Mouse (Mus musculus) liver, adult 2 months (tissue): ENCODE measurements around the gene Chrne. TPM values are rescaled to one million over a fixed set of nuclear protein-coding genes. Genes with fewer than 3 reads are reported as not detected.

Experiments used
- DNase-seq: peaks from one replicate; pipeline ENCODE4 v3.0.0-alpha.2; 2011; ENCODE audit warnings: low read depth, low spot score; ENCODE audit errors: extremely low read depth
- H3K27ac ChIP-seq: fragments of 200-500 bp; replicated peaks from 2 replicates; pipeline ENCODE4 v1.5.1; 2012; ENCODE audit warnings: low read depth, mild to moderate bottlenecking, control low read depth, inconsistent platforms, low read length; ENCODE audit not compliant: insufficient read depth
- H3K27me3 ChIP-seq: fragments of 200-500 bp; 2 replicates; pipeline ENCODE4 v1.6.1; 2012; ENCODE audit warnings: mild to moderate bottlenecking, moderate library complexity, low read length, inconsistent platforms; ENCODE audit not compliant: control insufficient read depth, insufficient read depth
- H3K36me3 ChIP-seq: fragments of 200-500 bp; 2 replicates; pipeline ENCODE4 v1.6.1; 2012; ENCODE audit warnings: low read length, inconsistent platforms; ENCODE audit not compliant: control insufficient read depth, insufficient read depth
- H3K4me1 ChIP-seq: fragments of 200-500 bp; 2 replicates; pipeline ENCODE4 v1.6.1; 2011; ENCODE audit warnings: low read length; ENCODE audit not compliant: control insufficient read depth, insufficient read depth
- H3K4me3 ChIP-seq: fragments of 200-500 bp; 2 replicates; pipeline ENCODE4 v1.5.1; 2011; ENCODE audit warnings: low read depth, mild to moderate bottlenecking, control low read depth, low read length, moderate library complexity; ENCODE audit not compliant: insufficient read depth
- H3K79me2 ChIP-seq: fragments of 200-500 bp; 2 replicates; pipeline ENCODE4 v1.6.1; 2012; ENCODE audit warnings: inconsistent platforms, mild to moderate bottlenecking, low read length, moderate library complexity; ENCODE audit not compliant: control insufficient read depth, insufficient read depth
- H3K9ac ChIP-seq: fragments of 200-500 bp; 2 replicates; pipeline ENCODE4 v1.6.1; 2012; ENCODE audit warnings: low read depth, mild to moderate bottlenecking, control low read depth, inconsistent platforms, low read length
- CTCF ChIP-seq: fragments of 200-500 bp; IDR thresholded peaks from 2 replicates; pipeline ENCODE4 v1.5.1; 2011; ENCODE audit warnings: low read depth, low read length, control low read depth
- POLR2A ChIP-seq: fragments of 200-500 bp; IDR thresholded peaks from 2 replicates; pipeline ENCODE4 v1.6.1; 2011; ENCODE audit warnings: low read length, control low read depth; ENCODE audit not compliant: insufficient read depth; ENCODE audit errors: extremely low read depth
- WGBS: fragments of 180-500 bp; shearing (Covaris S2); methylation state at CpG from one replicate; pipeline ENCODE4 v1.1.7; 2018; 5-methylcytosine and 5-hydroxymethylcytosine counted together
- polyA plus RNA-seq: library from polyadenylated mRNA; depleted of rRNA; stranded (reverse); fragments of >200 nt; gene quantifications from 2 replicates; pipeline ENCODE4 v1.2.3, GENCODE M21; 2012
- total RNA-seq: library from RNA; depleted of rRNA; stranded (reverse); fragments of >200 nt; gene quantifications from 2 replicates; pipeline ENCODE4 v1.2.3, GENCODE M21; 2014

The Chrne gene
- total and polyA plus RNA-seq, 2 experiments, result 0.09 to 1.3 TPM

DNA sequence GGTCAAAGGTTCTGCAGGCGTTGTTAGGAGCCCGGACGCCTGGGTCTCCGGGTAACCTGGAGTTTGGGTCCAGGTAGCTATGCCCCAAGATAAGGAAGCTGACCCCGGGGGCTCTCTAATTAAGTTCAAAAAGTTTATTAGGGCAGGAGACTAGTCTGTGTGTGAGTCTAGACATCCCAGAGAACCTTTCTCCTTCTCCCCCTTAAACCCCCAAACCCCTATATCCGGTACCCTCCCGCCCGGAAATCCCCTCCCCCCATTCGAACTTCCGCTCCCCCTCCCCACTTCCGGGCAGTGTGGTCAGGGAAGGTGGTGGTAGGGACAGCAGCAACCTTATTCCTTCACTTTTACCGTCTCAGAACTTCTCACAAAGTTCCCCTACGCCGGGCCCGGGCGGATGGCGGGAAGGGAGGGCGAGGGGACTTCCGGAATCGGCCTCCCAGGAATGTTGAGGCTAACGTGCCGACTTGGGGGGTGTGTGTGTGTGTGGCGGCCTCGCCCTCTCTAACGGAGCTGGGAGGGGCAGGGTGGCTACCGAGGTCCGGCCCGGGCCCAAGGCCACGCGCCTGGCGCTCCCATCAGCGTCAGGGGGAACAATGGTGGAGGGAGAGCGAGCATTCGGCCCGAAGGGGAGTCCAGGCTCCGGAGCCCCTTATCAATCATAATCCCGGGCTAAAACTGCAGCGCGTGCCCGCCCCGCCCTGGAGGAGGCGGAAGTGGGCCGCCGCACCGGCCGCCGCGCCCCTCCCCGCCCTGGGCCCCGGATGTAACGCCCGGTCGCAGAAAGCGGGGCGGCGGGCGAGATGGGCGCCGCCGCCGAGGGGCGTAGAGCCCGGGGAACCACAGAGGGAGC, 34.6 kb upstream of the Chrne start:
- under 1% methylated on average over 62 of the region's 63 CpGs for WGBS
- peaks cover 29% of the 10 kb centered on the region for H3K79me2 ChIP-seq
- peak overlapping the region; percentile 97 for H3K27ac ChIP-seq
- TF ChIP-seq POLR2A (no peak), CTCF (no peak)
- H3K36me3 ChIP-seq, result peaks cover 36% of the 10 kb centered on the region
- no peaks in the 10 kb centered on the region for H3K27me3 ChIP-seq
- peak overlapping the region; percentile 98 for H3K9ac ChIP-seq
- peak overlapping the region; percentile 96 for H3K4me3 ChIP-seq
- H3K4me1 ChIP-seq, result peaks cover 19% of the 10 kb centered on the region
- no peak for DNase-seq

DNA sequence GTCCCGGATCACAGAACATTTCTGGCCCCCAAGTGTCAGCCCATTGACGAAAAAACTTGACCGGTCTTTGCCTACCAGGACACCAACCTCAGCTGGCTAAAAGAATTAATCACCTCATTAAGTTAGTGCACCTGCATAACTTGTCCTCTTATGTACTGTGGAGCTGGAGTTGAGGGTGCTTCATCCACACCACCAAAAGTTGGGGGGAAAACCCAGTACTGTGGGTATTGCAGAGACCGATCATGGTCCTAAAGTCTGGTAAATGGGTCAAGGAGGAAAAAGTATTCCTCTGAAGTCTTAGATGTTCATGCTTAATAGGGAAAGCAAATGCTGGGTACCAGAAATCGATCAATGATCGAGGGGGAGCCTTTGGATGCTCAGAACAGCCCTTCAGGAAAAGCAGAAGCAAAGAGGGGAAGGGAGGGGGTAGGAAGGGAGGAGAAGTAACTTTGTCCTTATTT, 33.9 kb upstream of the Chrne start:
- peak overlapping the region; percentile 96 for H3K4me3 ChIP-seq
- H3K27me3 ChIP-seq, result no peaks in the 10 kb centered on the region
- 20% methylated on average over 6 of the region's 6 CpGs for WGBS
- peaks cover 23% of the 10 kb centered on the region for H3K4me1 ChIP-seq
- peak overlapping the region; percentile 98 for H3K9ac ChIP-seq
- TF ChIP-seq CTCF, result no peak
- TF ChIP-seq POLR2A, result no peak
- H3K79me2 ChIP-seq, result peaks cover 30% of the 10 kb centered on the region
- peak overlapping the region; percentile 42 for H3K27ac ChIP-seq
- DNase-seq, result no peak
- peaks cover 36% of the 10 kb centered on the region for H3K36me3 ChIP-seq

DNA sequence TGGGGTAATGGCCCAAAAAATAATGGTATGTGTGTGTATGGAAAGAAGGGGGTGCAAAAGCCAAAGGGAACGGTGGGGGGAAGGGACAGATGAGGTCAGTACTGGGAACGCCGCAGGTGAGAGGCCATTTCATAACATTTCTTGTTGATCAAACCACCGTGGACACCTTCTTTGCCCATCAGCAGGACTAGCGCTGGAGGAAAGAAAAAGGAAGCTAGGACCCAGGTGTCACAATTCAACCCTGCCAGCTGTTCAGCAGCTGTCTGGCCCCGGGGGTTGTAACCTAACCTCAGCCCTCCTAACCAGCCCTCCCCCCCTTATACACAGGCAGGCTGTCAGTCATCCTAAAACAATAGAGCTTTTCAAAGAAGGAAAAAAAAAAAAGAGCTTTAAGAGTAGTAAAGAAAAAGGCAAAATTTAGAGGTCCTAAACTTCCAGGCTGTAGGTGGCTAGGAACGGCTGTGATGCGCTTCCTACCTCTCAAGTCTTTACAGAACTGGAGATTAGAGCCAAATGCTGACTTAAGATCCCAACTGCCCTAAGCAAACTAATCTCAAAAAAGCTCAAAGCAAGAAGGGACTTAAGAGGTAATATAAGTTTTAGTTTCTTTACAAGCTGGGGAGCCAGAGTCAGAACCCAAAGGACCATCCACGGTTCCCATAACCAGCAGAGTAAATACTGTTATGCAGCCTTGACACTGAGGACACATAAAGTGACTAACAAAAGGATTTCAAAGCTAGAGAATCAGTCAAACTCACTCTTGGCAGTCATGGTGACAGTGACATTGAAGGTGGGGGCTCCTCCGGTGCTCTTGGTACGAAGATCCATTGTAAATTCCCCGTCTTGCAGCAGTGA, 33.2 kb upstream of the Chrne start:
- Histone ChIP-seq H3K4me3 (peak overlapping the region; percentile 96), H3K36me3 (peaks cover 36% of the 10 kb centered on the region), H3K27ac (peak overlapping the region; percentile 42), H3K27me3 (no peaks in the 10 kb centered on the region), H3K79me2 (peaks cover 34% of the 10 kb centered on the region), H3K4me1 (peaks cover 23% of the 10 kb centered on the region), H3K9ac (peak overlapping the region; percentile 98)
- TF ChIP-seq POLR2A, result no peak
- TF ChIP-seq CTCF, result no peak
- DNase-seq, result no peak
- WGBS, result 22% methylated on average over 12 of the region's 12 CpGs

DNA sequence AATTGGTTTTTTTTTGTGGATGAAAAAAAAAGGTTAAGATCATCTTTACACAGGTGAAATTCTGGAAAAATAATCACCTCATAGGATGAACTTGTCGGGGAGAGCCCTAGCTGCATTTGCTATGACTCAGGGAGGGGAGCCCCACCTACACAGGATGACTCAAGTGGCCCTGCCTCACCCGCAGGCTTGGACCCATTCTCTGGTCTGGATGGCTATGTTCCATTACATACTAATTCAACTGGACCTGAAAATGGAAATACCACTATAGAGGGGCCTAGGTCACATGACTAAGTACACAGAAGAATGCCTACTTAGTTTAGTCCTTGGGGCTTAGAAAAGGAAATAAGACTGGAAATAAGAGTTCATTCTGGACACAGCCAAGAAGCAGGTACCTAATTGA, 32.4 kb upstream of the Chrne start:
- Histone ChIP-seq H3K4me3 (no peak overlapping the region), H3K4me1 (peaks cover 21% of the 10 kb centered on the region), H3K79me2 (peaks cover 38% of the 10 kb centered on the region), H3K27ac (no peak overlapping the region), H3K36me3 (peaks cover 36% of the 10 kb centered on the region), H3K9ac (no peak overlapping the region), H3K27me3 (no peaks in the 10 kb centered on the region)
- 40% methylated on average over 2 of the region's 2 CpGs for WGBS
- DNase-seq, result no peak
- no peak for TF ChIP-seq CTCF
- no peak for TF ChIP-seq POLR2A

DNA sequence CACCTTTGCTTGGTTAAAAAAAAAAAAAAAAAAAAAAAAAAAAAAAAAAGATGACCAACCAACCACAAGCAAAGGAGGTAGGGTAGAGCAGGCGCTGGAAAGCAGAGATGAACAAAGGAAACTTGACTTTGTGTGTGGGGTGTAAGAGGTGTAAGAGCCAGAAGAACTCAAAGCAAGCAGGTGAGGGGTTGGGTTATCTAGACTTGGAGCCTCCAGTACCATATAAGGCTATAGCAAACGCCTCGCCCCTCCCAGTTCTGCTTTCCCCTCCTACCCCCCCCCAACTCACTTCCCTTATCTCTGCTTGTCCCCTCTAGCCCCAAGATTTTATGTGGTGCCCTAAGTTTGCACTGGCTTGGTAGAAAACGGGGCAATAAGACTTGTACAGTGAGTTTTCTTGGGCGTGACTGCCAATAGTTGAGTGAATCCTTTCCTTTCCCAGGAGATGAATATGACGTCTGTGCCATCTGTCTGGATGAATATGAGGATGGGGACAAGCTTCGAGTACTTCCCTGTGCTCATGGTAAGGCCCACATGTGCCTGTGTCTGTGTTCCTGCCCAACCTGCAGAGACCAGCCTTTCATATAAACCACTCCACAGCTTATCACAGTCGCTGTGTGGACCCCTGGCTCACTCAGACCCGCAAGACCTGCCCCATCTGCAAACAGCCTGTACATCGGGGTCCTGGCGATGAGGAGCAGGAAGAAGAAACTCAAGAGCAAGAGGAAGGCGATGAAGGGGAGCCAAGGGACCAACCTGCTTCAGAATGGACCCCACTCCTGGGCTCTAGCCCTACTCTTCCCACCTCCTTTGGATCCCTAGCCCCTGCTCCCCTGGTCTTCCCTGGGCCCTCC, 31.5 kb upstream of the Chrne start:
- peaks cover 36% of the 10 kb centered on the region for H3K36me3 ChIP-seq
- H3K9ac ChIP-seq, result no peak overlapping the region; the same call in 1 of the 2 replicates
- no peak for DNase-seq
- H3K79me2 ChIP-seq, result peaks cover 39% of the 10 kb centered on the region
- no peak overlapping the region for H3K4me3 ChIP-seq
- H3K27me3 ChIP-seq, result no peaks in the 10 kb centered on the region
- no peak overlapping the region for H3K27ac ChIP-seq
- WGBS, result 71% methylated on average over 12 of the region's 12 CpGs
- H3K4me1 ChIP-seq, result peaks cover 29% of the 10 kb centered on the region
- no peak for TF ChIP-seq CTCF
- TF ChIP-seq POLR2A, result no peak
